Mouse (Mus musculus) ES-E14 (cell line): ENCODE results near the gene Igsf21. TPM values are rescaled to one million over a fixed set of nuclear protein-coding genes. Genes with fewer than 3 reads are reported as not detected.

ENCODE experiments used
- DNase-seq: peaks from one replicate; pipeline ENCODE4 v3.0.0-alpha.2; 2013; ENCODE audit warnings: low read depth, low spot score
- H3K27ac ChIP-seq: 2 replicates; pipeline ENCODE4 v1.5.1; 2012; ENCODE audit warnings: low read depth, mild to moderate bottlenecking, low read length, moderate library complexity, mixed read lengths; ENCODE audit not compliant: poor library complexity, insufficient read depth, severe bottlenecking
- H3K36me3 ChIP-seq: 2 replicates; pipeline ENCODE4 v1.6.1; 2012; ENCODE audit warnings: mild to moderate bottlenecking, low read length, moderate library complexity, mixed read lengths; ENCODE audit not compliant: control insufficient read depth, poor library complexity, insufficient read depth, severe bottlenecking
- H3K4me1 ChIP-seq, 2 experiments: fragments of 150-350 bp in 1 of 2; sonication (generic) in 1 of 2; 2 replicates each; pipeline ENCODE4 v1.6.1; 2012; ENCODE audit warnings: low read length in 2 of 2, mild to moderate bottlenecking in 1 of 2, mixed read lengths in 1 of 2; ENCODE audit not compliant: control insufficient read depth in 2 of 2, insufficient read depth in 2 of 2, poor library complexity in 1 of 2
- H3K4me3 ChIP-seq, 2 experiments: fragments of 150-350 bp in 1 of 2; sonication (generic) in 1 of 2; 2 replicates each; pipeline ENCODE4 v1.5.1; 2012; ENCODE audit warnings: low read length in 2 of 2, low read depth in 1 of 2, mild to moderate bottlenecking in 1 of 2, mixed read lengths in 1 of 2; ENCODE audit not compliant: insufficient read depth in 1 of 2, poor library complexity in 1 of 2, severe bottlenecking in 1 of 2
- H3K9ac ChIP-seq: 2 replicates; pipeline ENCODE4 v1.6.1; 2012; ENCODE audit warnings: low read depth, mild to moderate bottlenecking, low read length, mixed read lengths; ENCODE audit not compliant: poor library complexity, insufficient read depth, severe bottlenecking
- H3K9me3 ChIP-seq: fragments of 150-350 bp; sonication (generic); 2 replicates; pipeline ENCODE4 v1.6.1; 2012; ENCODE audit warnings: low read depth, mild to moderate bottlenecking, low read length; ENCODE audit not compliant: control insufficient read depth, insufficient read depth
- CHD2 ChIP-seq: IDR thresholded peaks from 2 replicates; pipeline ENCODE4 v1.6.1; 2014; ENCODE audit warnings: mild to moderate bottlenecking, low read depth, low read length, inconsistent platforms
- HCFC1 ChIP-seq: IDR thresholded peaks from 2 replicates; pipeline ENCODE4 v1.6.1; 2012; ENCODE audit warnings: low read length, inconsistent platforms, borderline replicate concordance; ENCODE audit not compliant: insufficient read depth
- MAFK ChIP-seq: IDR thresholded peaks from 2 replicates; pipeline ENCODE4 v1.6.1; 2014; ENCODE audit warnings: mild to moderate bottlenecking, low read depth, low read length, inconsistent platforms; ENCODE audit not compliant: insufficient read depth
- ZC3H11A ChIP-seq: IDR thresholded peaks from 2 replicates; pipeline ENCODE4 v1.6.1; 2012; ENCODE audit warnings: low read depth, mild to moderate bottlenecking, inconsistent platforms, low read length, borderline replicate concordance
- ZNF384 ChIP-seq: IDR thresholded peaks from 2 replicates; pipeline ENCODE4 v1.6.1; 2012; ENCODE audit warnings: low read depth, low read length, inconsistent platforms
- in situ Hi-C, 2 experiments: fragments of 600-800 bp; cut with MboI; formaldehyde crosslinking; loops; one replicate each; pipeline ENCODE4 v1.15.1; 2025; ENCODE audit warnings: low sequenced_read_pairs in 2 of 2, inconsistent platforms in 1 of 2; ENCODE audit not compliant: unreplicated experiment in 2 of 2
- total RNA-seq: library from RNA; depleted of rRNA; stranded (reverse); fragments of 300-350 nt; gene quantifications from 2 replicates; pipeline ENCODE4 v1.2.3, GENCODE M21; 2012

The Igsf21 gene
- total RNA-seq, 1 experiment: 2.5 TPM

- Histone ChIP-seq H3K36me3 (no peaks in the 10 kb centered on the region), H3K27ac (no peak overlapping the region), H3K4me1 (peaks cover 3 to 29% of the 10 kb centered on the region in 2 experiments), H3K9me3 (no peaks in the 10 kb centered on the region), H3K4me3 (no peak overlapping the region), H3K9ac (no peak overlapping the region)
- DNase-seq: no peak
- in situ Hi-C loops: no loop called here
- TF ChIP-seq HCFC1: no peak
- TF ChIP-seq ZC3H11A: peak; percentile 64
Measured at GRCm38 (mm10) chr4:140143178-140143577, 103.4 kb downstream of the Igsf21 start.

- TF ChIP-seq ZC3H11A (no peak), CHD2 (no peak), ZNF384 (no peak), MAFK (no peak), HCFC1 (no peak)
- Histone ChIP-seq H3K4me1 (peaks cover 2 to 21% of the 10 kb centered on the region in 2 experiments; a peak in 3 of 4 replicates), H3K27ac (no peak overlapping the region), H3K36me3 (no peaks in the 10 kb centered on the region), H3K9me3 (no peaks in the 10 kb centered on the region), H3K9ac (no peak overlapping the region), H3K4me3 (no peak overlapping the region)
- DNase-seq: no peak
- in situ Hi-C loops: no loop called here
Measured at GRCm38 (mm10) chr4:140140485-140140884, 106.1 kb downstream of the Igsf21 start.

DNA sequence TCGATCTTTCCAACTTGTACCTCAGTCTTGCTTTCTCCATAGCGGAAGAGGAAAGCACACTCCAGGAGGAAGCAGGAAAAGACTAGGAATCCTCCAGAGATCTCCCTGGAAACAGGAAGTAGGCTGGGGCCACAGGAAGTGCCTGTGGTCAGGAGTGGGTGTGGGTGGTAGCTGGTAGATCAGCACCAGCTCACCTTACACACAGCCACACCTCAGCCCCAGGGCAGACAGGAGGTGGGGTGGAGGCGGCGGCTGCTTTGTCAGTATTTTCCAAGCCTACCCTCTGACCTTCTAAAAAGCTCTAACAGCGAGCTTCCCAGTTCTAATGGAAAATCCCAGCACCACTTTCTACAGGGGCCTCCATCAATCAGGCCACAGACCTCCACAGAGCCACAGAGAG, 107.7 kb downstream of the Igsf21 start:
- DNase-seq: peak; percentile 73
- Histone ChIP-seq H3K4me3 (peak overlapping the region in 1 of 2 experiments; percentile 4; a peak in 1 of 4 replicates), H3K9ac (peak overlapping the region; percentile 31; the same call in 1 of the 2 replicates), H3K9me3 (no peaks in the 10 kb centered on the region), H3K36me3 (no peaks in the 10 kb centered on the region), H3K27ac (peak overlapping the region; percentile 59; the same call in 1 of the 2 replicates), H3K4me1 (peaks cover 2 to 21% of the 10 kb centered on the region in 2 experiments; a peak in 3 of 4 replicates)
- in situ Hi-C loops: no loop called here
- TF ChIP-seq HCFC1 (no peak), MAFK (no peak)

DNA sequence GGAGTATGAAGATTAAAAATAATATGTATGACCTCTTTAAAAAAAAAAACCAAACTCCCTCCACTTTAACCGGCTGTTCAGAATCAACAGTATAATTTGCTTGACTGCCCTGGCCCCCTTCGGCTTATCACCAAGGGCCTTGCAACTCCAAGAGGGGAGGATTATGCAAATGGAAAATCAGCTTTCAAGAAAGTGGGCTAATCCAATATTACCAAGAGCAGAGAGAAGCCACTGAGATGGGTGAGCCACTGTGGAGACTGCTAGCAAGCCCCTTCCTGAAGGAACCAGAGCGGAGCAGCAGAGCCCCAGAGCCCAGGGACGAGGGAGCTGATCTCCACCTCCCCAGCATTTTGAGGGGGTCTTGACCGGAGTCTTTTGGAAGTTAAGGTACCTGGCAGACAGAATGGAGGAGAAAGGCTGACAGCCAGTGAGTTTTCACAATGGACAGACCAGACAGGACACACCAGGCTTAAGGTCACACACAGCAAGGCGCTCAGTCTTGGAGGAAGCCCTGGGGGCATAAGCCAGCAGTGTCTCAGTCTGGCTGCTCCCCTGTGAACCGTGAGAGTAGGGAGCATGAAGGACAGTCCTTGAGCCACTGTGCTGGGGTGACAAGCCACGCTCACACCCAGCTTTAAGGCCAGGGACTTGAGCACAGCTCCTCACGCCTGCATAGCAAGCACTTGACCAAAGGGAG, 114.8 kb downstream of the Igsf21 start:
- Histone ChIP-seq H3K4me3 (no peak overlapping the region), H3K36me3 (no peaks in the 10 kb centered on the region), H3K27ac (no peak overlapping the region), H3K9me3 (no peaks in the 10 kb centered on the region), H3K9ac (no peak overlapping the region), H3K4me1 (peaks cover 0 to 28% of the 10 kb centered on the region in 2 experiments; a peak in 2 of 4 replicates)
- no peak for TF ChIP-seq MAFK
- TF ChIP-seq ZC3H11A: no peak
- no peak for TF ChIP-seq CHD2
- no peak for TF ChIP-seq ZNF384
- no peak for TF ChIP-seq HCFC1
- no peak for DNase-seq
- in situ Hi-C loops: no loop called here

DNA sequence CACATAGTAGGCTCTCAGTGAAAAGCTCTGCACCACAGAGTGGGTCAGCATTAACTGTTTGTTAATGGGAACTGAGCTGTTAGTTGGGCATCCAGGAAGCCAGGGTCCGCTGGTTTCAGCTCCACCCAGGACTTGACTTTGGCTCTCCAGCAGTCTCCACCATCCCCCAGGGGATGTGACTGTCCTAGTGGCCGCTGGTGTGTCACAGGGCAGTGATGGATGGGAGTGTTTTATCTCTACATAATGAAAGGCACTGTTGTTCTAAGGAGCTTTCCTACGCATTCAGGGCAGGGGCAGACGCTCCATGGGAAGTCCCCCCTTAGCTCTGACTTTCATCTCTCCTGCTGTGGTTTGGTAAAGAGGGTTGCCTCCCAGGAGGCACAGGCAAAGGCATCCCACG, 115.4 kb downstream of the Igsf21 start:
- H3K9me3 ChIP-seq: no peaks in the 10 kb centered on the region
- in situ Hi-C loops: no loop called here
- H3K9ac ChIP-seq: no peak overlapping the region
- H3K4me3 ChIP-seq: no peak overlapping the region
- peaks cover 0 to 31% of the 10 kb centered on the region in 2 experiments; a peak in 2 of 4 replicates for H3K4me1 ChIP-seq
- no peak for DNase-seq
- no peak overlapping the region for H3K27ac ChIP-seq
- TF ChIP-seq HCFC1 (no peak), ZC3H11A (no peak), ZNF384 (no peak), CHD2 (no peak), MAFK (no peak)
- no peaks in the 10 kb centered on the region for H3K36me3 ChIP-seq
